Mouse (Mus musculus): ENCODE results near the gene Ackr3.

The Ackr3 gene

DNA sequence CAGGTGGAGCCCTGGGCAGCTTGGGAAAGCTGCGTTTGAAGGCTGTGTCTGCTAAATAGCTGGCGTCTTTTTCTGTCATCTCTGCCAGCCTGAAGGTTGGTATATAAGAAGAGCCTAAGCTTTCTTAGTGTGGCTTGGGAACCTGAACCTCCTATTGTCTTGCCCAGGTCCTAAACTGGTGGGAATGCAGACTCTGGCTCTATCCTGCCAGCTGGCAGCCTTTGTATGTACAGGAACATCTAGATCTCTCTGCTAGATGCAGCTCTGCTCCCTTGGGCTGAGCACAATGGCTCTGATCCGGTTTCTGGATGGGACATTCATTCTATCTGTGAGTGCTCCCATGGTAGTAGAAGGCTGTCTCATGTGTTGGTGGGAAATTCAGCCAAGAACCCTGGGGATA lies 2.9 kb downstream of the Ackr3 start:
- DNase-seq: peak; percentile 22

DNA sequence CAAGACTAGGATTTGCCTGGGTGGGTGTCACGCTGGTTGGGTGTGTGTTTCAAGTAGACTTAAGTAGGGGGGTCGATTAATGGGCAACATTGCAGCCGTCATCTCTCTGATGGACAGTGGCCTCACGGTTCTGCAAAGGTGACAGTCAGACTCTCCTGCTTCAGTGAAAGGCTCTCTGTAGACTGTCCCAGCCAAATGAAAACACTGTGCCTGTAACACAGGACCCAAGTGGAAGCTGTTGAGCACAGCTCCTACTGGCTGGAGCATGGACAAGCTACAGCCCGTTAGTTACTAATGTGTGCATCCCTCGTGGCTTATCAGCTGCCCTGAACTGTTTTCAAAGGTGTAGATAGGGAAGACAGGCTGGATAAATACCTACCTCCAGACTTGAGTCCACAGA lies 3.5 kb downstream of the Ackr3 start:
- DNase-seq: no peak

DNA sequence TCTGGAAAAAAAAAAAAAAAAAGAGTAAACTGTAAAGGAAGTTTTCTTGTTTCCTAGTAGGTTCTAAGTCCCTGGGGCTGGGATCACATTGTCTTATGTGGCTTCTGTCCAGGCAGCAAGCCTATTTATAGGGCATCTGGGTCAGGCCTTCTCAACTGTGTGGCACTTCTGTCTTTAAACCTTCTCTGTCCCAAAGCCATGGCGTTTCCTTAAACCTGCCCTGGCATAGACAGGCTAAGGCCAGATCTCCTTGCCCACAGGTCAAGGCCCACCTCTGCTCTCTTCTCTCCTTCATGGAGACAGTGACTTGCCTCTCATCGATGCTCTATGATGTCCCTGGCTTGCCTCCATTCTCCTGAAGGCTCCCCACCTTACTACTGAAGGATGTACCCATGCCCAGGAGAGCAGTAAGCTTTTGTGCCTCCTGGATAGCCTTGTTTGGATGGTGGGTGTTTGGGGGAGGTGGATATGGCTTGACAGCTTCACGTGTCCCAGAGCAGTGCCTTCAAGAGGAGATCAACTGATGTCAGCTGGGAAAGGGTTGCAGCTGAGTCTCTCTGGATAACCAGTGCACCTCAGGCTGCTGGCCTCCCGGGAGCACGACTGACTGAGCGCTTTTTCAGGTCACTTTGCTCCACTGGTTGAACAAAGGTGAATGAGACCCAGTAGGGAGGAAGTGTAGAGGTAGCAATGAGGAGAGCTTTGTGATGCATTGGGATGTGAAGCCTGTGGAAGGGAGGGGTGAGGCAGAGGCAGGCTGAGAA lies 4.1 kb downstream of the Ackr3 start:
- DNase-seq: peak; percentile 48

DNA sequence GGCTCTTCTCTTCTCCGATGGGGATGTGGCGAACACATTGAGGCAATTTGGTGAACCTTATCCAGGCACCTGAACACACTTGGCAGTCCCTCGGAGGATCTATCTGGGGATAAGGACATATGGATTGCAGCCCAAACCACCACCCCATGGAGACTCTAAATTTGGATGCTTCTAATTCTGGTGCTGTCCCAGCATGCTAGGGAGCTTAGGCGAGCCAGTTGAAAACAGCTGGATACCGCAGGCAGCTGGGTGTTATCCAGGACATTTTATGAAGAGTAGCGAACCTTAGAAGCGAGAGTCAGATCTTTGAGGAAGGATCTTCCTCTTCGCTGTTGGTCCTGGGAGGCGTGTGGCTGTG lies 4.7 kb downstream of the Ackr3 start:
- no peak for DNase-seq

DNA sequence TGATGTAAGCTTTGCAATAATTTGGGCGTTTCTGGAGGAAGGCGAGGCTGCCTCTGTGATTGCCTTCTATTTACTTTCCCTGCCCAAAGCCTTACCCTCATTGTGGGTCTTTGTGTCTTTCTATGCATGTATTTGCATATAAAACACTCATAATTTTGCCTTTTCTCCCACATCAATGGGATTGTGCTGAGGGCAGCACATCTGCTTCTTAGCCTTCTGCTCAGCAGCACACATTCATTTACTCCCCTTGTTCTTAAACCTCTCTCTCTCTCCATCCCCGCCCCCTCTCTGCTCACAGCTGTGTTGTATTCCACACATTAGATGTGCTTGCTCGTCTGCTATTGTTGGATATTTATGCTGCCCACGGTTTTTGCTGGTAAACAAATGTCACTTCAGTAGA lies 5.3 kb downstream of the Ackr3 start:
- DNase-seq: no peak

DNA sequence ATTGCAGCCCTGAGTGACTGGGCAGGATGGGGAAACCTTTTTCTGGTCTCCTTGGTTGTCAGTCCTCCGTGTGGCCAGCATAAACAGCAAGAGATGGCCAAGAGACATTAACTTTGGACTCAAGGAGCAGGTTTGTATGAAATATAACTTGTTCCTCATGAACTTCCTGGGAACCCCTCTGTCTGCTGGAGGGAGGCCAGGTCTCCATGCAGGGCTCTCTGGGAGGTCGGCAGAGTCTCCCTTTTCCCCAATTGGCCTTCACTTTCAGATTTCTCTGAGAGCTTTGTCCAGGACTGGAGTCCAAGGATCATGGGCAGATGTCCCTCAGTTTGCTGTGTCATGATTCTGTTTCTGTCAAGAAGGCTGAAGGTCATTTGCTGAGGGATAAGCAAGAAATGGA lies 6.0 kb downstream of the Ackr3 start:
- peak; percentile 77 for DNase-seq

DNA sequence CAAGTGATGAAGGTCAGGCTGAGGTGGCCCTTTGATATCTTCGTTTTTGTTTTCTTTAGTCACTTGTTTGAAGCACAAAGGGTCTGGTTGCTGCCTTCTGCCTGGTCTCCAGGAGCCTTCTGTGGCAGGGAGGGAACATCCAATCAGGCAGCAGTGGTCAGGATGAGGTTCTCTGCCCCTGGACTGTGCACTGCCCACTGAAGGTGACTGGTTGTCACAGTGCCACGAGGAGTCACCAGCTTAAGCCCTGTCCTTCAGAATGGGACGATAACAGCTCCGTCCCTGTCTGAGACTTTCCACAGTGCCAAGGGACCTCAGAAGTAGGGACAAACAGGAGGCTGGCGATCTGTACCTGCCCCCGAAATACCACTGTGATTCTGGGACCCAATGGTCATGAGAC lies 6.6 kb downstream of the Ackr3 start:
- no peak for DNase-seq

DNA sequence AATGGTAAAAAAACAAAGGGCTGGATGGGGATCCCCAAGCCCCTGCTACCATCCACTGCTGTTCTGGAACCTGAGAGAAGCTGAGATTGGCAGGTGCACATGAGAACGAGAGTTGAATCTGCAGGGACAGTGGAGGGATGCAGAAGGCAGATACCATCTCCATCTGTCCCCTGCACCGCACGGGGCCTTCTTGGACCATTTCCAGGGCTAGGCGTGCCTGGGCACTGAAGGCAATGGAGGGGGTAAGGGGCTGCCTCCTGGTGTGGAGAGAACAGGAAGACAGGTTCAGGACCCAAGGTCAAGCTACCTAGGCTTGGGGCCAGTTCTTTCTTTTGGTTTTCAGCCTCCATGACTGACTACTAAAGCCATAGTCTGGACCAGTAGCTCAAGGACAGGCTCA lies 7.0 kb downstream of the Ackr3 start:
- DNase-seq: peak; percentile 34

DNA sequence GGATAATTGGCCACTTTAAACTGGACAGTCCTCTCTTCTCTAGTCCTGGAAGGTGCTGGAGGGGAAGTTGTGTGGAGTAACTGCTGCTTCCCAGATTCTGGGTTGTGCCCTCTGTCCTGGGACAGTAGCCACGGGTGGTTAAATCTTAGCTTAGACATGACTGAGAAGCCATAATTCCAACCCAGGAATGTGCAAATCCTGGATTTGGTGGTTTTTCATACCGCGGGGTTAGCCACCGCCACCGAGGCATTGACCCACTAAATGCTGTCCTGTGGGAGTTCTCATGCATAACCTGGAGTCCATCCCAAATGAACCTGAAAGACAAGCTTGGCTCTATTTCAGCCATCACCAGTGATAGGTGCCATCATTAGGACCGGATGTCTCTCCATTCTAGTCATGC lies 8.6 kb downstream of the Ackr3 start:
- DNase-seq: peak; percentile 54

DNA sequence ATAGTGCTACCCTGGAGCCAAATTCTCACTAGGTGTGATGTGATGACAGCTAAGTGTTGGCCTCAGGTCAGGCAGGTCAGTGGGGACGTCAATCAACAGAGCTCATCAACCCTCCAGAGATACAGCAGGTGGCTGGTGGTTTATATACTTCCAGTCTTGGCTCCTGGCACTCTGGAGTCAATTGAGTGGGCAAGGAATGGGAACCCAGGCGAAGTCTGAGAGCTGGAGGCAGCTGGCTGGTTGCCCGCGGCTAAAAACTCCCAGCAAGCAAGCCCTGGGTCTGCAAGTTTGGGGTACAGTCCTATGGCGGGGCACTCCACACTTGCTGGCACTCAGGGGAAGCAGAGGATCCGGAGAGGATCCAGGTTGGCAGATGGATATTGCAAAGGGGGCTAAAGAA lies 9.1 kb downstream of the Ackr3 start:
- no peak for DNase-seq

DNA sequence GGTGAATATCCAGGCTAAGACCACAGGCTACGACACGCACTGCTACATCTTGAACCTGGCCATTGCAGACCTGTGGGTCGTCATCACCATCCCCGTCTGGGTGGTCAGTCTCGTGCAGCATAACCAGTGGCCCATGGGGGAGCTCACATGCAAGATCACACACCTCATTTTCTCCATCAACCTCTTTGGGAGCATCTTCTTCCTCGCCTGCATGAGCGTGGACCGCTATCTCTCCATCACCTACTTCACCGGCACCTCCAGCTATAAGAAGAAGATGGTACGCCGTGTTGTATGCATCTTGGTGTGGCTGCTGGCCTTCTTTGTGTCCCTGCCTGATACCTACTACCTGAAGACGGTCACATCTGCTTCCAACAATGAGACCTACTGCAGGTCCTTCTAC lies 10.2 kb downstream of the Ackr3 start:
- no peak for DNase-seq

DNA sequence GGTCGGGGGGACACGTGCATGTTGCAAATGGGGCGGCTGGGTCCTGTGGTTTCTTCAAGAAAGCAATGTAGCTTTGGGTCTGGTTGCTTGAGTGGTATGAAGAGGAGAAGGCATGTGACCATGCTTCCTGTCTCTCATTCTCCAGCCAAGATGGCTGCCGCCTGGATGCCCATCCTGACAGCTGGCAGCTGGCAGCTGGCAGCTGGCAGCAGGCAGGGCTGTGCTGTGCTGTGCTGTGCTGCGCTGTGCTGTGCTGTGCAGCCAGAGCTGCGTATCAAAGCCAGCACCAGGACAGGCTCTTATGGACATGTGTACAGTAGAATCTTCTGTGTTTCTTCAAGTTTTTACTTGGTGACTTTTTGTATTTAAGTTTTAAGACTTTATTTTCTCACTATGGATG lies 11.1 kb downstream of the Ackr3 start:
- DNase-seq: no peak

DNA sequence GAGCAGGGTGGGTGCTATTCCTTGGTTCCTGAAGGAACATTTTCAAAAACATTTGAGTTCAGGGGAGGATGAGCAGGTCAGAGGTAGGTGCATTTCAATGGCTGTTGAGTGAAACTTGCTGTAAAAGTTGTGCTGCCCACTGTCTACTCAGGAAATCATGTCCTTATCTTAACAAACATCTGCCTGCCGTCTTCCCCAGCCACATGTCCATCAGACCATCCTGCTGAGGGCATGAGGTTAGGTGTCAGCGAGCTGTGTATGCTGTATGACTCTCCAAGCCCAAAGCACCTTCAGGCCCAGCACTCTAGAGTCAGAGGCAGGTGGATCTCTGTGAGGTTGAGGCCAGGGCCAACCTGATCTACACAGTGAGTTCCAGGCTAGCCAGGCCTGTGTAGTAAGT lies 12.1 kb downstream of the Ackr3 start:
- DNase-seq: no peak

DNA sequence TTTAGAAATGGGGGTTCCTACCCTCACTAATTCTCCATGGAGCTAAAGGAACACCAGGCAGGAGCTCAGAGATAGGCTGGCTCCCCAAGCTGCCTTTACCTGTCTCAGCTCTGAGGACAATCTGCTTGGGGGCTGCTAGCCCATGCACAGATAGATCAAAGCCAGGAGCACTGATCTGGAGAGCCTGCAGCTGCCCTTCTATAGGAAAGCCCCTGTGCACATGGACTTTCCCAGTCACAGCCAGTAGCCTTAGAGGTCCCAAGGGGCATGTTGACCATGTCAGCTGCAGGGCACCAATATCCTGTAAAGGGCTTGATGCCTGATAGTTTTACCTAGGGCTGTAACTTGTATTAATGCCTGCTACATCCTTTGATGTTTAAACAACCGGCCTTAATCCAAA lies 12.6 kb downstream of the Ackr3 start:
- DNase-seq: no peak

DNA sequence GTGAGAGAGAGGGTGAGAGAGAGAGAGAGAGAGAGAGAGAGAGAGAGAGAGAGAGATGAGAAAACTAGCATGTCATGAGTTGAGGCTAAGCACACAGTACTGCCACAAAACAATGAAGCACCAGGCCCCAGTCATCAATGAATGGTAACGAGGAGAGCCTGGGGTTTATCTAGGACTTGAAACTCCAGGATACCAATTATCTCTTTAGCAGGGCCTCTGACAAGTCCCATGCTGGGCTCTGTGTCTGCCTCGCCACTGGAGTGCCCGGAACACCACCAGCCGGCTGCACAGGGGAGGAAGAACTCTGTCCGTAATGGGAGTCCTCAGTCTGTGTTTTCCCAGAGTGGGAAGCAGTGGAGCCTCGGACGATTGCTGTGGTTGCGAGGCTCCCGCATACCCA lies 16.5 kb downstream of the Ackr3 start:
- DNase-seq: no peak

DNA sequence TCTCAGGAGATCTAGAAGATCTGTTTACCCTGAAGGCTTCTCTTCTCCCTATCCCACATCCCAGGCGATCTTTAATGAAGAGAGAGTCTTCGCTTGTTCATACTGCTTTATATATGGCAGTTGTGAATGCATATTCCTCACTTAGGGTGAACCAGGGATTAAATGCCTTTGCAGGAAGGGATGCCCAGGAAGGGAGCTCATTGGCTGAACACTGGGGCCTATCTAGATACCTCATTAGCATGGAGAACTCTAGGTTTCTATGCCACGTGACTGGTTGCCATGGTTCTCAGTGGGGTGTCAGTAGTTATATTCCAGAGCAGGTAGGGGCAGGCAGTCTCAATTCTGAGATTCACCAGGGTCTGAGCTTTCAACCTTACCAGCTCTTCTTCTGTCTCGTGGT lies 17.1 kb downstream of the Ackr3 start:
- DNase-seq: no peak

DNA sequence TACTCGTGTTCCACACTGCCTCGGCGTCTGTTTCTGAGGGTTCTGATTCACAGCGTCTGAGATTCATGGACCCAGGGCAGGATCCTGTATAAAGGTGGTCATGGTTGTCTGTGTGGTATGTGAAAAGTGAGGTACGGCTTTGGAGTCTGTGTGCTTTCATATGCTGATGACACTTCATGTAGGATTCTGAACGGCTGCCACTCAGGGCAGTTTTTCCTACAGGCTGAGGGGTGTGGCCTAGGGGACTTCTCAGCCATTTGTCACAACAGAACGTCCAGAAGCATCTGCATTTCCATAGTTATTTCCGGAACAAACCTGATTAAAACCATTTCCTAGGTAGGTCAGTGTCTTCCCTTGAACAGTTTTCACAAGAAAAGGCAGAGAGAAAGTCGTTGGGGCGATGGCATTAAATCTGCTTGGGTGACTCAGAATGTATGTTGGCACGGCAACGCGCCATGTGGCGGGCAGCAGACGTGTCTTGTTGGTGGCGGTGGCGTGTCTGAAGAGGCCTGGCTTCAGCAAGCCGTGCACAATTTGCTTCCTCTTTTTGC lies 18.1 kb downstream of the Ackr3 start:
- DNase-seq: no peak

DNA sequence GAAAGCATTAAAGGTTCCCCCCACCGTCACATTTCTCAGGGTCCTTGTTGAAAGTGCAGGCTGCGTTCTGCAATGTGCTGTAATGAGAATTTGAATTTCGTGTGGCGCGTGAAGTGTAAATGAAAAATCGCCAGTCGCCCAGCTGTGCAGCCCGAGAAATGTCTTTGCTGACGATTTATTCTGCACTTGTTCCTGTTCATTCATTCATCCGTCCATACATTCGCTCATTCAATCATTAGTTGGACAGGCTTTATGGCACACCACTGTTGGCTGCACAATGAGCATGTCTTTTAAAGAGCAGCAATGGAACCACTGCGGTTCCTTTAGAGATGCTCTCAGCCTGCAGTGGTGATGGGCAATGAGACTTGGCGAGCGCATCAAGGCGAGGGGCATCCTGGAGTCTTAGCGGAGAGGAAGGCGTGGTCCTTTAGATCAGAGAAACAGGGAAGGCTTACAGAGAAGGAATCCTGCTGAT lies 18.7 kb downstream of the Ackr3 start:
- DNase-seq: no peak

DNA sequence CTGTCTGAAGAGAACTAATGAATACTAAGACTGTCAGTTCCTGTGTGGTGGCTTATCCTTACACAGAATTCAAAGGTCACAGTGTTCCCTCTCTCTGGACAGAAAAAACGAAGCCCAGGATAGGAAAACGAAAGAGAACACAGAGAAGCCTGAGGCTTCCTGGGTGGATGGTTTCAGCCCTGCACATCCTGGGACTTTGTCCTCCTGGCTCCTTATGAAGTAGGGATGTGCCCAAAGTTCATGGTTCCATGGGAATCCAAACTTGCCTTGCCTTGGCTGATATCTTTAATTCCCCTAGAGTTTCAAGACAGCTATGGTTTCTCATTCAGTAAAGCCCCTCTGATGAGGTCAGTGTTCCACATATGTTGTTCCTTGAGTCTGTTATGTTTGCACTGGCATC lies 19.2 kb downstream of the Ackr3 start:
- DNase-seq: peak; percentile 36

DNA sequence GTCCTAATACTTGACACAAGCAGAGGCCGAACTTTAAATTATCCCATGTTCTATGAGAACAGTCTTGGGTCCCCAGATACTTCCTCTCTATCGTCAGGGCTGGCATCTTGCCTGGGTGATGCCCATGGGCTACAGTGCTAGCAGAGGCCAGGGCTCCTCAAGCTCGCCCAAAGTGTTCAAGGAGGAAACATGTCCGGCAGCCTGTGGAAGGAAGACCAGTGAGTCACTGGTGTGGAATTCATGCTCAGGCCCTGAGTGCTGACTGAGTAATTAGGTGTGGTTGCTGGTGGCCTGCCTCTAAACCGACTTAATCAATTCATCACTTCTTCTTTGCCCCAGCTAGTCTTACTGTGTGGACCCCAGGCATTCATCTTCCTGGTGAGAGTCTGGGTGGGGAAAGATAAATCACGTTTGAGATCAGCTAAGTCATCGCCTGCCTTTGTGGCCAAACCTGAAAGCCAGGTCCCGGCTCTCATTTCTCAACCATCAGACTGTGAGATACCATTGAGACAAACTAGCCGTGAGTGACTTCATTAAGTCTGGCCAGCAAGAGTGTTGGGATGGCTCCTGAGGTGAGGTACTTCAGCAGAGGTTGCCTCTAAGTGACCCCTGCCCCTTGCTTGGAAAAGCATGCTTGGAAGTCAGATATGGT lies 21.9 kb downstream of the Ackr3 start:
- peak; percentile 27 for DNase-seq

DNA sequence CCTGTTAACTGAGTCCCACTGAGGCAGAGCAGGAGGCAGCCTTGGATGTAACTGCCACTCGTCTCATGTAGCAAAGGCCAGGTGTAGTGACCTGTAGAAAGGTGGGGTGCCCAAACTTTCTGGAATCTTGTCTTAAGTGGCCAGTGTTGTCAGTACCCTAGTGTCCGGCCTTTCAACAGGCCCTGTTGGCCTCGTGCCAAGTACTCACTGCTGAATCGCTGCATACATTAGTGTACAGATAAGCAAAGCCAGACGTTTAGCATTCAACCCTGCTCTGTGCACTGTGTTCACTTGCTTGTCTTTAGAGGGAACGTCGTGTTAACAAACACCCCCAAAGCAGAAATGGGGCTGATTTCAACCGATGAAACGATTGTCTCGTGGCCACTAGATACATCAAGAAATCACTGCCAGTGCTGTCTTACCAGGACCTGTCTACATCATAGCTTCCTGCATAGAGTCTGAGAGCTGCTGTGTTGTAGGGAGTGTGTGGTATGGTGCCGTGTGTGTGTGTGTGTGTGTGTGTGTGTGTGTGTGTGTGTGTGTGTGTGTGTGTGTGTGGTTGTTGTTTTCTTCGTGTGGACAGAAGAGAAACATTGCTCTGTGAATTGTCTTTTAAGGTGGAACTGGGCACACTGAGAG lies 24.0 kb downstream of the Ackr3 start:
- DNase-seq: no peak

DNA sequence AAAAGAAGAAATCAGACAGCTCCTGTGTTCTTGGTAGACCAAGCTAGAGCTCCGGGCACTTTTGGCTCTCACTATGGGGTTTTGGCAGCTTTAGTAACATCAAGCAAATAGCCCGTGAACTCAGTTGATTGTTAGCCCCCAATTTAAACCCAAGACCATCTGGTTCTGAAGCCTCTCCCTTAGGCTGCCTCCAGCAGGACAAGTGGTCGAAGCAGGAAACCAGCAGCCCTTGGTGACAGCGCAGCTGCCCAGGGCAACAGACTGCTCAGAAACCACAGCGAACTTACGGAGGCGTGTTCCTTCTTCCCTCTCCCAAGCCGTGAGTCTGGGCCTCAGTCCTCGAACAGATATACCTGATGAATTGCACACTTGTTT lies 24.5 kb downstream of the Ackr3 start:
- DNase-seq: no peak

DNA sequence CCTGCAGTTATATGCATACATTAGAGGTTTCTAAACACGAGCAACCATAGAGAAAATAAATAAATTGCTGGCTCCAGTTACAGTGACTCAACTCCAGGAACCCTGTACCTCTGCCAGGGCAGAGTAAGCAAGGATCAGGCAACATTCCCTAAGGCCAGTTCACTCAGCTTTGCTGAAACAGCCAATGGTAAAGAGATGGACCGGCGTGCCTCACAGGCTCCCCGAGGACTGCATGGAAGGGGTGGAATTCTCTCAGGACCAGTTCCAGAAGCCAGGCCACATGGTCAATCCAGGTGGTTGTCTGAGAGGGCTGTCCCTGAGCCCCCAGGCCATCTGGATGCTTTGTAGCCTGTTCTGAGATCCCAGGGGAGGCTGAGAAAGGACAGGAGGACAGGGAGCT lies 26.8 kb downstream of the Ackr3 start:
- no peak for DNase-seq
